8 mouse cellular contexts compared by ENCODE assay signal in the genomic region with DNA sequence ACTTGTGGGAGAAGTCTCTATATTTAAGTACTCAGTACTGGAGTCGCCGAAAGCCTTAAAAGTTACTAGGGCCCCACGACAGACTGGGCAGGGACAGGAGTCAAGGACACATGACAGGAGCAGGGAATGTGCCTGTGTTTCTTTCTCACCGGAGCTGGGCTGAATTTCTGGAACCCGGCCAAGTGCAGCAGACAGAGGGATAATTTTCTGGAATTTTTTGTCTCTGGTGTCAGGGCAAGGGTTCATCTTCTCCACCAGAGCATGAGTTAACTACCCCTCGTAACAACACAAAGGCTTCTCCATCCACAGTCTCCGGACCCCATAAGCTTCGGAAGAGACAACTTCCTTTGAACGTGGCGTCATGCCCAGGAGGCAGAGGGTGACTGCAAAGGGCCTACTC. TPM values are rescaled to one million over a fixed set of nuclear protein-coding genes. Genes with fewer than 3 reads are reported as not detected.
DNase-seq lines count a peak whose midpoint lies in the region; ATAC-seq lines count a peak whose summit lies in the region.

No protein-coding gene starts in this region.

- DNase-seq in cerebellum, adult 8-10 months = peak; percentile 25
- peak; percentile 36 for DNase-seq in urinary bladder, postnatal 14 days (ENCODE audit: low spot score)
- no peak for DNase-seq in urinary bladder, postnatal 10 days (ENCODE audit: low spot score)
- DNase-seq in kidney, adult 8-10 months = peak; percentile 49 to 61
- no peak for DNase-seq in thymus, postnatal 14 days
- DNase-seq in frontal cortex, postnatal 14 days (ENCODE audit: low spot score in 2 of 2) = no peak
- no peak for DNase-seq in layer of hippocampus, postnatal 25 days (ENCODE audit: extremely low spot score in 1 of 2, low spot score in 1 of 2)

- ATAC-seq in cerebellum, adult (ENCODE audit: insufficient number of reproducible peaks, low FRiP score, low TSS enrichment) = no peak

RNA-seq across cellular contexts. Expression of a gene that starts 4.7 kb away (rescaled TPM):
- 10 to 100 TPM; 54.3 to 61.2 TPM for total RNA-seq in layer of hippocampus, postnatal 25 days (2021)

RNA-seq across cellular contexts. Expression of a gene that starts 27.5 kb away (rescaled TPM):
- not detected for total RNA-seq in layer of hippocampus, postnatal 25 days (2021)

Comparison
In these comparisons a context has a peak if more than half of its experiments do, and no peak if none do; other contexts are left out.
1. DNase-seq: peak in cerebellum, adult 8-10 months (single experiment), urinary bladder, postnatal 14 days (single experiment) and kidney, adult 8-10 months (2 of 2); none in urinary bladder, postnatal 10 days (single experiment), thymus, postnatal 14 days (single experiment), frontal cortex, postnatal 14 days (0 of 2) and layer of hippocampus, postnatal 25 days (0 of 2).